Mouse (Mus musculus): ENCODE data around the gene Slc12a8.

DNA sequence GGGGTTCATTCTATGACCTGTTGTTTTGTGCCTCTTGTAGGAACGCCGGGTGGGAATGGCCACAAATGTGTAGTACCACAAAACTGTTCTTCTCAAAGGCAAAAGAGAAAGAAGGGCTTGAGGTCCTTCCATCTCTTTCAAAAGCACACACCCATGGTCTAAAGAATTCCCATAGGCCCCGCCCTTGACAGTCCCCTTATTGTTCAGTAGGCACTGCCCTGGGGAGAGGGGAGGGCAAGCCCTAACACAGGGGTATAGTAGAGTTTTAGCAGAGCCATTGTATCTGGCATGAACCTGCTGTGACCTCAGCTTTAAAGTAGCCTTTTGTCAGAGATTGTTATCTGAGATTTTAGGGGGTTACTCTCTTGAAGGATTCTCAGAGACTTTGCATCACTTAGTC lies 98.9 kb downstream of the Slc12a8 start:
- TF ChIP-seq CTCF (IDR thresholded peaks at IDR 0.05; ENCODE audit: control insufficient read depth, insufficient read depth, low read length): no peak
- TF ChIP-seq POLR2A (IDR thresholded peaks at IDR 0.05; ENCODE audit: borderline replicate concordance, control insufficient read depth, low read depth, low read length): no peak

Data from bone marrow, adult 2 months (tissue).